In the genomic region with DNA sequence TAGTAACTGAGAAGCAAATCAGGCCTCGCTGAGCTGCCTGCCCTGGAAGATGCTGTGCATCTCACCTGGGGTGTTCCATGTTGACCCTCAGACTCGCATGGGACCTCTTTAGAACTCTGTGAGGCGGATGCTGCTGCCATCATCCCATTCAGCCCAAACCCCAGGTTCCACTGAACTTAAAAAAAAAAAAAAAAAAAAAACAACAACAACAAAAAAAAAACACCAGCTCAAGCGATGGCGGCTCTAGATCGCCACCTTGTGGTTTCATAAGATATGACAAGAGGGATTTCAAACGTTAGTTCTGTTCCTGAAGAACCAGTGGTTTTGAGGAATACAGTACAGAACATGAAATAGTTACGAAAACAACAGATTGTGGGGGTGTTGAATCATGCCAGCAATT, we compare ENCODE assay signal across 9 mouse cellular contexts. TPM values are rescaled to one million over a fixed set of nuclear protein-coding genes. Genes with fewer than 3 reads are reported as not detected.
DNase-seq lines count a peak whose midpoint lies in the region; ATAC-seq and TF ChIP-seq lines count a peak whose summit lies in the region.
"Had no signal": no experiment of that assay in that cellular context is flagged by ENCODE, and none has a peak within 500 bp of the region (broad histone marks: within the 10 kb centered on the region; RNA-seq: fewer than 3 reads in every experiment).

No protein-coding gene starts in this region.

- peaks cover 7% of the 10 kb centered on the region for H3K4me1 ChIP-seq in bone marrow macrophage, adult 2 months (ENCODE audit: control insufficient read depth, insufficient read depth, low read length)
- H3K4me1 ChIP-seq: limb, embryonic 15.5 days had no signal

- peak; percentile 50; the same call in 1 of the 2 replicates for TF ChIP-seq CTCF in bone marrow macrophage, adult 2 months (IDR thresholded peaks at IDR 0.05; ENCODE audit: low read depth, low read length)

- peak; percentile 72 for DNase-seq in CD4-positive, CD25-positive, alpha-beta regulatory T cell, adult 2 months (ENCODE audit: low read depth, low spot score)
- peak; percentile 13 to 48 for DNase-seq in layer of hippocampus, adult 18-20 months (ENCODE audit: low spot score in 2 of 2)
- DNase-seq in layer of hippocampus, adult 9-10 months (ENCODE audit: low spot score), result no peak
- DNase-seq in induced T-regulatory cell, adult 2 months (ENCODE audit: low read depth), result peak; percentile 80
- peak; percentile 71 for DNase-seq in naive thymus-derived CD4-positive, alpha-beta T cell, adult 2 months (ENCODE audit: low read depth)
- DNase-seq in neural tube, embryonic 10.5 days (ENCODE audit: extremely low spot score, low spot score), result no peak

- TF ChIP-seq POLR2A in bone marrow macrophage, adult 2 months (IDR thresholded peaks at IDR 0.05; ENCODE audit: borderline replicate concordance, low read depth, low read length), result no peak

- no peak overlapping the region for H3K4me3 ChIP-seq in bone marrow macrophage, adult 2 months (ENCODE audit: insufficient read depth, low read length)
- H3K4me3 ChIP-seq: limb, embryonic 15.5 days had no signal

- no peak for ATAC-seq in CD4-positive, CD25-positive, alpha-beta regulatory T cell, adult 4 months

- no peak overlapping the region for H3K27ac ChIP-seq in bone marrow macrophage, adult 2 months (ENCODE audit: insufficient read depth, low read depth, low read length)
- H3K27ac ChIP-seq: limb, embryonic 15.5 days had no signal

RNA-seq across cellular contexts. Expression of a gene that starts 22.2 kb away (rescaled TPM):
- polyA plus RNA-seq in CD4-positive, CD25-positive, alpha-beta regulatory T cell, adult 4 months (2017; shearing (Covaris generic)), result under 1 TPM; 0.58 to 0.89 TPM
- 1 to 10 TPM; 1.7 to 2.5 TPM for total RNA-seq in layer of hippocampus, adult 18-20 months (2021)
- not detected in 2 replicates for polyA plus RNA-seq in bone marrow macrophage, adult 2 months (2012; ENCODE audit: insufficient read depth, insufficient read length, missing spikeins)

RNA-seq across cellular contexts. Expression of a gene that starts 43.0 kb away (rescaled TPM):
- 10 to 100 TPM; 10.1 to 14.4 TPM for polyA plus RNA-seq in CD4-positive, CD25-positive, alpha-beta regulatory T cell, adult 4 months (2017; shearing (Covaris generic))
- total RNA-seq in layer of hippocampus, adult 18-20 months (2021), result 10 to 100 TPM; 45.4 to 46.0 TPM
- 14.4 and 16.5 TPM in 2 replicates for polyA plus RNA-seq in bone marrow macrophage, adult 2 months (2012; ENCODE audit: insufficient read depth, insufficient read length, missing spikeins)

RNA-seq across cellular contexts. Expression of a gene that starts 43.3 kb away (rescaled TPM):
- polyA plus RNA-seq in CD4-positive, CD25-positive, alpha-beta regulatory T cell, adult 4 months (2017; shearing (Covaris generic)), result 10 to 100 TPM; 38.3 to 38.4 TPM
- total RNA-seq in layer of hippocampus, adult 18-20 months (2021), result 10 to 100 TPM; 29.5 to 30.3 TPM
- polyA plus RNA-seq in bone marrow macrophage, adult 2 months (2012; ENCODE audit: insufficient read depth, insufficient read length, missing spikeins), result 20.6 and 21.2 TPM in 2 replicates

RNA-seq across cellular contexts. Expression of a gene that starts 56.5 kb away (rescaled TPM):
- polyA plus RNA-seq in CD4-positive, CD25-positive, alpha-beta regulatory T cell, adult 4 months (2017; shearing (Covaris generic)), result 100 to 1,000 TPM; 102 to 103 TPM
- total RNA-seq in layer of hippocampus, adult 18-20 months (2021), result 100 to 1,000 TPM; 163 to 164 TPM
- 131 and 144 TPM in 2 replicates for polyA plus RNA-seq in bone marrow macrophage, adult 2 months (2012; ENCODE audit: insufficient read depth, insufficient read length, missing spikeins)

Comparison
In these comparisons a context has a peak if more than half of its experiments do, and no peak if none do; other contexts are left out.
1. DNase-seq: peak in CD4-positive, CD25-positive, alpha-beta regulatory T cell, adult 2 months (single experiment), layer of hippocampus, adult 18-20 months (2 of 2), induced T-regulatory cell, adult 2 months (single experiment) and naive thymus-derived CD4-positive, alpha-beta T cell, adult 2 months (single experiment); none in layer of hippocampus, adult 9-10 months (single experiment) and neural tube, embryonic 10.5 days (single experiment).